Mouse (Mus musculus) lung, postnatal 0 days (tissue): ENCODE data around the gene Ndc1.

Experiments
- CTCF ChIP-seq: IDR thresholded peaks from 2 replicates; pipeline ENCODE4 v1.5.1; 2016; ENCODE audit warnings: antibody characterized with exemption, mild to moderate bottlenecking
- EP300 ChIP-seq: IDR thresholded peaks from 2 replicates; pipeline ENCODE4 v1.6.1; 2016; ENCODE audit warnings: antibody characterized with exemption, mild to moderate bottlenecking, control low read depth

GRCm38 (mm10) chr4:107434356-107435237 lies 67.0 kb downstream of the Ndc1 start, which contains the start of gene Glis1:
- TF ChIP-seq EP300 (no peak), CTCF (no peak)
